Mouse (Mus musculus) heart, adult 2 months (tissue): Measurements from ENCODE around the gene Adam21. TPM values are rescaled to one million over a fixed set of nuclear protein-coding genes. Genes with fewer than 3 reads are reported as not detected.

ENCODE experiments used
- DNase-seq, 2 experiments: peaks; one replicate each; pipeline ENCODE4 v3.0.0; 2021
- H3K27ac ChIP-seq: fragments of 200-600 bp; 2 replicates; pipeline ENCODE4 v1.8.1; 2022
- H3K27me3 ChIP-seq: fragments of 200-500 bp; 2 replicates; pipeline ENCODE4 v1.6.1; 2012; ENCODE audit warnings: mild to moderate bottlenecking, low read length, inconsistent platforms, mixed read lengths; ENCODE audit not compliant: control insufficient read depth, insufficient read depth
- H3K36me3 ChIP-seq: fragments of 200-500 bp; 2 replicates; pipeline ENCODE4 v1.6.1; 2012; ENCODE audit warnings: low read length, inconsistent platforms; ENCODE audit not compliant: control insufficient read depth, insufficient read depth
- H3K4me1 ChIP-seq: fragments of 200-500 bp; 2 replicates; pipeline ENCODE4 v1.6.1; 2011; ENCODE audit warnings: low read length; ENCODE audit not compliant: control insufficient read depth, insufficient read depth
- H3K4me3 ChIP-seq: fragments of 200-600 bp; 2 replicates; pipeline ENCODE4 v1.8.1; 2022
- H3K79me2 ChIP-seq: fragments of 200-500 bp; replicated peaks from 2 replicates; pipeline ENCODE4 v1.6.1; 2012; ENCODE audit warnings: mild to moderate bottlenecking, inconsistent platforms, low read length, moderate library complexity, mixed read lengths; ENCODE audit not compliant: control insufficient read depth, insufficient read depth
- H3K9ac ChIP-seq: fragments of 200-500 bp; 2 replicates; pipeline ENCODE4 v1.6.1; 2012; ENCODE audit warnings: low read depth, mild to moderate bottlenecking, control low read depth, inconsistent platforms, low read length, mixed read lengths
- CTCF ChIP-seq: fragments of 200-600 bp; IDR thresholded peaks from 2 replicates; pipeline ENCODE4 v1.8.1; 2022; ENCODE audit warnings: antibody characterized with exemption, mild to moderate bottlenecking, moderate library complexity
- EP300 ChIP-seq: fragments of 200-500 bp; IDR thresholded peaks from 2 replicates; pipeline ENCODE4 v1.6.1; 2011; ENCODE audit warnings: low read depth, low read length, control low read depth; ENCODE audit not compliant: insufficient read depth
- POLR2A ChIP-seq: fragments of 200-500 bp; IDR thresholded peaks from 2 replicates; pipeline ENCODE4 v1.6.1; 2011; ENCODE audit warnings: mild to moderate bottlenecking, low read depth, low read length, control low read depth; ENCODE audit not compliant: insufficient read depth
- WGBS: fragments of 180-500 bp; shearing (Covaris S2); methylation state at CpG from one replicate; pipeline ENCODE4 v1.1.7; 2018; 5-methylcytosine and 5-hydroxymethylcytosine counted together
- intact Hi-C: fragments of 180-260 bp; cut with DNase I; formaldehyde crosslinking; loops from one replicate; pipeline ENCODE4 v1.15.1; 2025
- long read RNA-seq: library from polyadenylated mRNA; stranded (forward); transcript quantifications from one replicate; pipeline ENCODE4 v2.0.0, GENCODE M21; 2021
- polyA plus RNA-seq: library from polyadenylated mRNA; depleted of rRNA; stranded (reverse); fragments of >200 nt; gene quantifications from 2 replicates; pipeline ENCODE4 v1.2.3, GENCODE M21; 2012; rRNA removed
- total RNA-seq, 2 experiments: library from RNA; stranded (reverse); gene quantifications; 2 replicates each; pipeline ENCODE4 v1.2.3; 2021

Gene Adam21
- total RNA-seq = under 1 TPM in 1 of 2 experiments, not detected in 1; 0.10 TPM
- 0.09 TPM in 1 of 2 replicates, not detected in the other for polyA plus RNA-seq
- long read RNA-seq = 0 reads

- intact Hi-C loops = no loop called here
- TF ChIP-seq POLR2A (no peak), EP300 (no peak), CTCF (no peak)
- Histone ChIP-seq H3K27me3 (no peaks in the 10 kb centered on the region), H3K27ac (no peak within 1 kb of the TSS), H3K79me2 (no peaks in the 10 kb centered on the region), H3K36me3 (no peaks in the 10 kb centered on the region), H3K4me1 (no peaks in the 10 kb centered on the region), H3K4me3 (no peak within 1 kb of the TSS), H3K9ac (no peak within 1 kb of the TSS)
- DNase-seq = no peak
- WGBS = 80% methylated on average over 1 of the region's 1 CpGs
These were observed at the start of gene Adam21 for GRCm38 (mm10) chr12:81568374-81568773. Gene Adam21 (minus strand): TSS chr12:81568474.

- Histone ChIP-seq H3K27ac (no peak overlapping the region), H3K79me2 (no peaks in the 10 kb centered on the region), H3K36me3 (no peaks in the 10 kb centered on the region), H3K4me3 (no peak overlapping the region), H3K4me1 (no peaks in the 10 kb centered on the region), H3K27me3 (no peaks in the 10 kb centered on the region; the same call in 1 of the 2 replicates), H3K9ac (no peak overlapping the region)
- no peak for TF ChIP-seq EP300
- no peak for TF ChIP-seq POLR2A
- TF ChIP-seq CTCF = no peak
- intact Hi-C loops = loop anchor here (5.0 kb wide), 1 partner anchor 300 kb away; no protein-coding TSS in a partner anchor
- 58% methylated on average over 7 of the region's 7 CpGs for WGBS
- no peak for DNase-seq
These were observed 48.7 kb upstream of the Adam21 start for GRCm38 (mm10) chr12:81616980-81617379.

DNA sequence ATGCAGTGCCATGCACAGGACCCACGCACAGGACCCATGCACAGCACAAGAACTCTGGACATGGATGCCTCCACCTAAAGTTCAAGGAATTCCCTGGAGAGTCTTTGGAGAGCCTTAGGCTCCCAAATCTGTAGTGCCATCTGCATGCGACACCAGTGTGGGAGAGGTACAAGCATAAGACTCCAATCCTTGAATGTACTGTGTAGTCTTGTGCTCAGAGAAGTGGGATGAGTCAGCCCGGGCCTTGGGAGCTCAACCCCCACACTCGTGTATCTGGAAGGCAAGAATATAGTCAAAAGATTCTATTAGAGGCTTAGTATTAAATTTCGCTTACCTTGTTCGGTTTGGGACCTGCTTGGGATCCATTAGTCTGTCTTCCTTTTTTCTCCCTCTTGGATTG is 47.5 kb upstream of the Adam21 start:
- TF ChIP-seq POLR2A (no peak), CTCF (no peak), EP300 (no peak)
- no peak for DNase-seq
- H3K4me3 ChIP-seq = no peak overlapping the region
- H3K27me3 ChIP-seq = no peaks in the 10 kb centered on the region; the same call in 1 of the 2 replicates
- WGBS = 85% methylated on average over 6 of the region's 6 CpGs
- no peaks in the 10 kb centered on the region for H3K36me3 ChIP-seq
- no peak overlapping the region for H3K27ac ChIP-seq
- no peaks in the 10 kb centered on the region for H3K79me2 ChIP-seq
- intact Hi-C loops = loop anchor here (5.0 kb wide), 1 partner anchor 301 kb away; no protein-coding TSS in a partner anchor
- no peak overlapping the region for H3K9ac ChIP-seq
- no peaks in the 10 kb centered on the region for H3K4me1 ChIP-seq

GRCm38 (mm10) chr12:81609445-81609844 is 41.2 kb upstream of the Adam21 start:
- DNase-seq = no peak
- intact Hi-C loops = no loop called here
- TF ChIP-seq CTCF (no peak), POLR2A (no peak), EP300 (no peak)
- no peaks in the 10 kb centered on the region for H3K4me1 ChIP-seq
- no peak overlapping the region for H3K4me3 ChIP-seq
- H3K36me3 ChIP-seq = no peaks in the 10 kb centered on the region
- no peaks in the 10 kb centered on the region for H3K79me2 ChIP-seq
- no peaks in the 10 kb centered on the region for H3K27me3 ChIP-seq
- no peak overlapping the region for H3K27ac ChIP-seq
- H3K9ac ChIP-seq = no peak overlapping the region

DNA sequence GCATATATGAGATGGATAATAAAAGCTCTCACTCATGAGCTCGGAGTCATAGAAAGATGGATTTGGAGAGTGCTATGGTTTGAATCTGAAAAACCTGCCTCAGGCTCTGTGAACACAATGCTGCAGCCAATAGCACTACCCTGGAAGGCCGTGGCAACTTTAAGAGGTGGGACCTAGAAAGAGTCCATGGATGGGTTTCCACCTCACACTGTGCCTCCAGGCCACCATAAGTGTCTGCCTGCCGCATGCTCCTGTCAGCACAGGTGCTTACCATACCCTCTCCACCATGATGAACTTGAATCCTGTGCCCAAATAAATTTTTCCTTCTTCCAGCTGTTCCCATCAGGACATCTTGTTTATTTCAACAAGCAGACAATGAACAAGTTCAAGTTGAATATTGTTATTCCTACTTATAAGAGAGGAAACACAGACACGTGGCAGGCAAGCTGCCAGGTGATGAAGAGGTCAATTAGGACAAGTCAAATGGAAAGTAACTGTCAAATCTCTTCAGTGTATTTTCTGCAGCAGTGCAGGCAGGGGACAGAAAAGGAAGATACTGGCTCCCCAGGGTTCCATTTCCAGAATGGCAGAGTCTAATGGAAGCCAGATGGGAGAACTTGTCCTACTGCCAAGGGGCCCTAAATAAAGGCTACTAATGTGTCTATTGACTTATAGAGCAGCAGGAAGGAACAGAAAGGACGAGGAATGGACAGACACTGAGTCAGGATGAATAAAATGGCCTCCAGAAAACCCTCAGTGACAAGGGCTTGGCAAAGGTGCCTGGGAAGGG is 36.9 kb upstream of the Adam21 start:
- no peaks in the 10 kb centered on the region for H3K79me2 ChIP-seq
- no peak overlapping the region for H3K27ac ChIP-seq
- H3K9ac ChIP-seq = no peak overlapping the region
- H3K4me3 ChIP-seq = no peak overlapping the region
- no peaks in the 10 kb centered on the region for H3K27me3 ChIP-seq
- H3K4me1 ChIP-seq = no peaks in the 10 kb centered on the region
- DNase-seq = no peak
- H3K36me3 ChIP-seq = no peaks in the 10 kb centered on the region
- TF ChIP-seq CTCF = no peak
- no peak for TF ChIP-seq EP300
- TF ChIP-seq POLR2A = no peak
- intact Hi-C loops = no loop called here
- 45% methylated on average over 5 of the region's 5 CpGs for WGBS
